Mouse (Mus musculus) heart, postnatal 0 days (tissue): ENCODE results near the gene Gbf1.

Experiments used
- CTCF ChIP-seq: IDR thresholded peaks from 2 replicates; pipeline ENCODE4 v1.5.1; 2016; ENCODE audit warnings: antibody characterized with exemption, control low read depth, low read depth
- EP300 ChIP-seq: IDR thresholded peaks from 2 replicates; pipeline ENCODE4 v1.6.1; 2016; ENCODE audit warnings: antibody characterized with exemption, low read depth

DNA sequence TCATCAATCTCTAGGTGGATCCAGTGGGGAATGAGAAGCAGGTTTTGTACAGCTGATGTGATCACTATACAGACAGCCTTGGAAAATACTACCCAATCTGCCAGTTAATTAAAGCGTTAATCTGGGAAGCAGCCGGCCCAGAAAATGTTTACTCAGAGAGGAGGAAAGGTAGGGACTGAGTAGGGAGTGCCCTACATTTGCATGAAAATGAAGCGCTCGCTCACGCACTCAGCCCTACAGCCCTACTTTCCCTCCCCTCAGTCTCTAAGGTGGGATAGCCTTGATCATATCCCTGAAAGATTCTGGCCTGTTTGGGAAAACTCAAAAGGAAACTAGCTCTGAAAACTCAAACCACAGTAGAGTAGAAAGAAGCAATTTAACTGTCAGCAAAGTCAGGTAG lies 92.3 kb downstream of the Gbf1 start:
- no peak for TF ChIP-seq EP300
- TF ChIP-seq CTCF: no peak
